ENCODE assay signal across 29 mouse cellular contexts in the genomic region with DNA sequence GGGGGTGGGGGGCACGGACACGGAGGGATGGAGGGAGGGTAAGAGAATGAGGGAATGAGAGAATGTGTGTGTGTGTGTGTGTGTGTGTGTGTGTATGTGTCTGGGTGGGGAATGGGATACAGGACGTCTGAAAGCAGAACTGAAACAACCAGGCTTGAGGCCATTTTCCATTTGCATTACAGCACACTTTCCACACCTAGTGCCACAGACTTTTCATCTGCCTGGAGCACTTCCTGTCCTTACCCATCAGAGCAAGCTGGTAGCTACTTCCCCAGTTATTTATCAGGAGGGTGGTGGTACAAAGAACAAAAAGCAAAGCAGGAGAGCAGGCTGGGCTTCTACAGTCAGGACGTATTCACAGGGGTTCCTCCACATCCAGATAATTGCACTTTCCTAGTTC. TPM values are rescaled to one million over a fixed set of nuclear protein-coding genes. Genes with fewer than 3 reads are reported as not detected.
DNase-seq lines count a peak whose midpoint lies in the region; ATAC-seq lines count a peak whose summit lies in the region.
"Had no signal": no experiment of that assay in that cellular context is flagged by ENCODE, and none has a peak within 500 bp of the region (broad histone marks: within the 10 kb centered on the region; RNA-seq: fewer than 3 reads in every experiment).

No protein-coding gene starts in this region.

- H3K9me3 ChIP-seq in forebrain, embryonic 10.5 days = no peaks in the 10 kb centered on the region; the same call in 1 of the 2 replicates
- H3K9me3 ChIP-seq: forebrain, embryonic 13.5 days; hindbrain, embryonic 12.5 days; kidney, embryonic 15.5 days; liver, embryonic 13.5 days had no signal

- no peaks in the 10 kb centered on the region for H3K27me3 ChIP-seq in forebrain, embryonic 10.5 days (ENCODE audit: poor library complexity, severe bottlenecking)
- H3K27me3 ChIP-seq: forebrain, embryonic 13.5 days; hindbrain, embryonic 12.5 days; kidney, embryonic 15.5 days; limb, embryonic 12.5 days; liver, embryonic 13.5 days; Patski had no signal

- H3K27ac ChIP-seq in brown adipose tissue, adult 24 weeks (replicated peaks; ENCODE audit: low read depth, low read length) = peak overlapping the region; percentile 0; the same call in 1 of the 2 replicates
- H3K27ac ChIP-seq in forebrain, embryonic 10.5 days = no peak overlapping the region
- H3K27ac ChIP-seq: forebrain, embryonic 13.5 days; hindbrain, embryonic 12.5 days; kidney, embryonic 15.5 days; limb, embryonic 12.5 days; liver, embryonic 13.5 days had no signal

- DNase-seq in A20 (ENCODE audit: low read depth, low spot score) = peak; percentile 44
- DNase-seq in CD4-positive, CD25-positive, alpha-beta regulatory T cell, adult 2 months (ENCODE audit: low read depth, low spot score) = peak; percentile 8
- no peak for DNase-seq in cerebellum, adult 9-10 months
- DNase-seq in forebrain, embryonic 10.5 days (ENCODE audit: extremely low spot score, low spot score) = no peak
- DNase-seq in lung, postnatal 10 days = no peak
- DNase-seq: adrenal gland, postnatal 14 days; cerebellum, adult 8-10 months; gastrocnemius, postnatal 36 days; kidney, postnatal 4 days; liver, embryonic 13.5 days; lung, embryonic 14.5 days; lung, postnatal 4 days; spleen, adult 18-20 months had no signal

- peaks cover 13% of the 10 kb centered on the region for H3K4me1 ChIP-seq in brown adipose tissue, adult 24 weeks (ENCODE audit: control insufficient read depth, insufficient read depth, insufficient read length, low read length)
- H3K4me1 ChIP-seq in forebrain, embryonic 10.5 days = 0 out of 2 replicates have a peak, but pooled peaks cover 7% of the 10 kb centered on the region
- H3K4me1 ChIP-seq: hindbrain, embryonic 12.5 days; kidney, embryonic 15.5 days had no signal

- WGBS in forebrain, embryonic 10.5 days = 75% methylated on average over 4 of the region's 4 CpGs

- ATAC-seq in megakaryocyte progenitor cell, adult 5-6 weeks (replicated peaks; ENCODE audit: poor library complexity) = peak; percentile 98
- ATAC-seq: forebrain, embryonic 13.5 days; Patski had no signal

- no peak overlapping the region for H3K4me3 ChIP-seq in brown adipose tissue, adult 24 weeks (ENCODE audit: insufficient read depth, low read depth, low read length)
- no peak overlapping the region for H3K4me3 ChIP-seq in forebrain, embryonic 10.5 days
- H3K4me3 ChIP-seq: forebrain, embryonic 13.5 days; hindbrain, embryonic 12.5 days; kidney, embryonic 15.5 days; limb, embryonic 12.5 days; liver, embryonic 13.5 days had no signal

- peaks cover 9% of the 10 kb centered on the region for H3K36me3 ChIP-seq in forebrain, embryonic 10.5 days (replicated peaks)
- H3K36me3 ChIP-seq: hindbrain, embryonic 12.5 days had no signal

RNA-seq across cellular contexts. Expression of a gene that starts 21.6 kb away (rescaled TPM):
- not detected in 2 replicates for polyA plus RNA-seq in brown adipose tissue, adult 24 weeks (2012; ENCODE audit: insufficient read depth, insufficient read length, missing spikeins)
- not detected in 2 replicates for total RNA-seq in megakaryocyte progenitor cell, adult 5-6 weeks (2015)
- total RNA-seq in megakaryocyte progenitor cell, adult 5-6 weeks (2017) = not detected in 2 replicates
- not detected in 2 replicates for polyA plus RNA-seq in forebrain, embryonic 10.5 days (2016; fragmentation: Nextera tagmentation; extraction: Ambion mirVana)
- total RNA-seq: adrenal gland, postnatal 14 days; gastrocnemius, postnatal 36 days; layer of hippocampus, postnatal 10 days had no signal
- polyA plus RNA-seq: cortical plate, adult 2 months; embryonic facial prominence, embryonic 11.5 days; forebrain, embryonic 13.5 days; heart, postnatal 0 days; hindbrain, embryonic 12.5 days; intestine, embryonic 14.5 days; kidney, embryonic 15.5 days; liver, embryonic 13.5 days; midbrain, embryonic 11.5 days; stomach, embryonic 16.5 days; thymus, postnatal 0 days; urinary bladder, adult 2 months had no signal

RNA-seq across cellular contexts. Expression of a gene that starts 40.9 kb away (rescaled TPM):
- polyA plus RNA-seq in brown adipose tissue, adult 24 weeks (2012; ENCODE audit: insufficient read depth, insufficient read length, missing spikeins) = 19.2 and 24.8 TPM in 2 replicates
- total RNA-seq in megakaryocyte progenitor cell, adult 5-6 weeks (2015) = 16.4 and 18.7 TPM in 2 replicates
- 12.0 and 12.2 TPM in 2 replicates for total RNA-seq in megakaryocyte progenitor cell, adult 5-6 weeks (2017)
- 23.8 and 25.3 TPM in 2 replicates for polyA plus RNA-seq in forebrain, embryonic 10.5 days (2016; fragmentation: Nextera tagmentation; extraction: Ambion mirVana)

RNA-seq across cellular contexts. Expression of a gene that starts 42.3 kb away (rescaled TPM):
- polyA plus RNA-seq in brown adipose tissue, adult 24 weeks (2012; ENCODE audit: insufficient read depth, insufficient read length, missing spikeins) = 1,085 and 1,523 TPM in 2 replicates
- 573 and 626 TPM in 2 replicates for total RNA-seq in megakaryocyte progenitor cell, adult 5-6 weeks (2015)
- 615 and 714 TPM in 2 replicates for total RNA-seq in megakaryocyte progenitor cell, adult 5-6 weeks (2017)
- 439 and 441 TPM in 2 replicates for polyA plus RNA-seq in forebrain, embryonic 10.5 days (2016; fragmentation: Nextera tagmentation; extraction: Ambion mirVana)

Comparison
In these comparisons a context has a peak if more than half of its experiments do, and no peak if none do; other contexts are left out.
1. DNase-seq: peak in A20 (single experiment) and CD4-positive, CD25-positive, alpha-beta regulatory T cell, adult 2 months (single experiment); none in cerebellum, adult 9-10 months (single experiment), forebrain, embryonic 10.5 days (single experiment) and lung, postnatal 10 days (single experiment).